Mouse (Mus musculus) retina, embryonic 14.5 days (tissue): ENCODE measurements around the gene Sumf1.

Source experiments
- DNase-seq: peaks from one replicate; pipeline ENCODE4 v3.0.0-alpha.2; 2015; ENCODE audit warnings: low spot score

Sumf1 gene

DNA sequence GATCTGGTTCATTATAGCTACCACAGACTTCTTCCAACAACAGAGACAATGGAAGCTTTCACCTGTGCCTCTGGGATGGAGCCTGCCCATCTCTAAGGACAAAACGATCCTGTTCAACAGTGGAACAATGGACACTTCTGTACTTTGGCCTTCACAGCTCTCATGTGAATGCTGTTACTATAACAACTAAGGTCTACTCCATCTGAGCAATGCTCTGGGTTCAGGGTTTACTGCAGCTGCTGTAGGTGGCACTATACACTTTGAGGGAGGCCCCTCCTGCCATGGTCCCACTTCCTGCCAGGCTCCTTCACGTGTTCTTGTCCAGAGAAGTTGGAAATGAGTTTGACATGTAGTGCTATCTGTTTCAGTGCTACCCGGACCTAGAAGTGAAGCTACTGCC, 36.9 kb downstream of the Sumf1 start:
- no peak for DNase-seq

DNA sequence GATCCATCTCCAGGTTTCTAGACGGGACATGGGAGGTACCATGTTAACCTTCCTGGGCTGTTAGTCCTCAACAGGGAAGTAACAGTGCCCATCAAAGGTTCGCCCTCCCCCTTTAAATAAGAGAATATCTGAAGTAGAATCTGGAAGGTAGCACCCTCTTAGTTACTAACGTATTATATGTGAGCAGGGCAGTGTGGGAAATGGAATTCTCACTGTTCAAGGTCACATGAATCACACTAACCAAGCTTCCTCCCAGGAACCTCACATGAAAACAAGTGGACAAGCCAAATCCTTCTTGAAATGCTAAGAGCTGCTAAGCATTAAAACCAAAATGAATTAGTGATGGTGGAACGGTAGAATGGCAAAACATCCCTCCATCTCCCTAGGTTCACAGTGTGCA, 38.7 kb downstream of the Sumf1 start:
- DNase-seq = no peak

DNA sequence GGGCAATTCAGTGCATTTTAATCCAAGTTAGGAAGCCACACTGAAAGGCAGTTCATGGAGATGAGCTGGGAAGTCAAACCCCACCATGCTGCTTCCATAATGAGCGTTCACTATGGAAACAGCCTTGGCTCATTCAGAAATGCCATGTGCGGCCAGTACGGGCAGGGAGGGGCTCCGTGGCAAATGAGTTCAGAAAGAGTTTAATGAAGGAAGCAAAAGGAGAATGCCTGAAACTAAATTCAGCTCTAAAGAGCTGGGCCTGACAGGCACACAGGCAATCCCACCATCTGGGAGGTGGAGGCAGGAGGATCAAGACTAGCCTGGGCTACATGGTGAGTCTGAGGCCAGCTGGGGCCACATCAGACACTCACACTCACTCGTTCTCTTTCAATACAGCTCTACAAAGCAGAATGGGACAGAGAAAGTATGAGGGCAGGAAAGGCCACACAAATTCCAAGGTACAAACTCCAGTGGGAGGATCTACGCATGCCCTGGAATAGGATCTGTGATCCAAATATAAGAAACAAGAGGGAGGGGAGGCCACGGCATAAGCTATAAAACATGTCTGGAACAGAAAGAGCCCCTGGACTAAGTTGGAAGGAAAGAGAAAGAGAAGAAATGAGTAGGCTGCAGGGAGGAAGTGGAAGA, 39.3 kb downstream of the Sumf1 start:
- peak; percentile 24 for DNase-seq

DNA sequence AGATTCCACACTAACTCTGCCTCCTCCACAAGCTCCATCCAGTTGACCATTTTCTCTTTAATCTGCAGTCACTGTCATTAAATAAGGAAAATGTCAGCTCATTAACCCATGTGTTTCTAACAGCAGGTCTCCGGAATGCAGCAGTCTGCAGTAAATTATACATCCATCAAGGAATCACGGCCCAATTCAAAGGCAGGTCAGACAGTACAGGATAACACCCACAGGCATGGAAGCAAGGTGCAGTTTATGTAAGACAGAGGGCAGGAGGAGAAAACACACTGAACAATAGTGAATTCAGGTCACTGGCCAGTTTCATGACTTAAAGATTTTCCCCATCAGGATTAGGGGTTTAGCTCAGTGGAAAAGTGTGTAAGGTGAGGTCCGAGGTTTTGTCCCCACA, 40.1 kb downstream of the Sumf1 start:
- no peak for DNase-seq

DNA sequence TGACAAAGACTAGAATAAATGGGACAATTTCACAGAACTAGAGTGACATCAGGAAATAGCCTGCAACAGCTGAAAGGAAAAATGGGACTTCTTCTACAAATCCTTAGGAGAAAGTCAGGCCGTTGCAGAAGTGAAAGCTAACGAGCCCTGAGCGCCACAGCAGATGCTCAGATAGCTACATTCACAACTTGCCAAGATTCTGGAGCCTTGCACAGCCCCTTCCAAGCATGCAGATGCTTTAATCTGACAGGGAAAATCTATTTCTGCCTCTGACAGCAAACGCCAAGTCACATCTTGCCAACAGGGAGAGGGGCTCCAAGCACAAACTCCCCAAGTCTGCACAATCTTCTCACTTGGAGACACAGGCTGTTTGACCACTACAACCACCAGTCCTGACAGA, 42.6 kb downstream of the Sumf1 start:
- no peak for DNase-seq

DNA sequence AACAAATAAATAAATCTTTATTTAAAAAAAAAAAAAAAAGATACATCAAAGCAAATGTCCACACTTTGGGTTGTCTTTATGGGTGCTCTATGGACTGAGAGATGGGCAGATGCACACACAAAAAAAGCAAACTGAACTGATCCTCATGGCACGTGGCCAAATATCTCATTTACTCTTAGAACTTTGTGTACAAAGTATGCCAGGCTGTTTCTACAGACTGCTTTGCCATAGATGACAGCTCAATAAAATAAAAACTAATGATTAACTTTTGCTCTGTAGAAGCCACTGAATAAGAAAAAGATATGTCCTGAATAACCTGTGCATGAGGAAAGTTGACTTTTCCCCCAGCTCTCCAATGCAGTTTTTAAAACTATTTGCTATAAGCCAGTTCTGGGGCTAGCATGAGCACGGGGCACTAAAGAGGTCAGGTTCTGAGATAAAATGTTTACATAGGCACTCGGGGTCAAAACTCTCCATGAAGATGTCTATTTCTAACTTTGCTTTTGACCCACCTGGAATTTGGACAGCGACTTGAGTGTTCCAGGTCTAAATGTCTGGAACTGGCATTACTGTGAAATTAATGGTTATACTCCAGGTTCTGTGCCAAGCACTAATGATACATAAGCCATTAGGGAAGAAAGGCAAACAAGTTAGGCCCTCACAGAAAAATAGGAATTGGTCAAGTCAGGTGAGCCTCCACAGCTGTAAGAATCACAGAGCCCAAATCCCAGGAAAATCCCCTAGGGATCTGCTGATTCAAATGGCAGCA, 44.5 kb downstream of the Sumf1 start:
- no peak for DNase-seq

DNA sequence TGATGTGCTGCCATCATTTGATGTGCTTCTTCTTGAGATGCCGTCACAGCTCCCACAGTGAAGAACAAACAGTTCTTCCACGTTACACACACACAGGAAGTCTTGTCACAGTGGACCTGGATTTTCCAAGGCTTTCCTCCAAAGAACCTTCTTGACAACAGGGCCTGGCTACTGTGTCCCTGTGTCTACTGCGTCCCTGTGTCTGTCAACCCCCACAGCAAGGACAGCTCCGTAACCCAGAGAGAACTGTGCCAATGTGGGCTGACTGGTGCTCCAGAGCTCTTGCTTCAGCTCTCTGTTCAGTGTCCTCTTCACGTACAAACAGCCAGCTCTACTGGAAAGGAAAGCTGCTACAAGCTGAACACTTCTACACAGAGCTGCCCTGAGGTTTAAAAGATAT, 48.4 kb downstream of the Sumf1 start:
- no peak for DNase-seq

DNA sequence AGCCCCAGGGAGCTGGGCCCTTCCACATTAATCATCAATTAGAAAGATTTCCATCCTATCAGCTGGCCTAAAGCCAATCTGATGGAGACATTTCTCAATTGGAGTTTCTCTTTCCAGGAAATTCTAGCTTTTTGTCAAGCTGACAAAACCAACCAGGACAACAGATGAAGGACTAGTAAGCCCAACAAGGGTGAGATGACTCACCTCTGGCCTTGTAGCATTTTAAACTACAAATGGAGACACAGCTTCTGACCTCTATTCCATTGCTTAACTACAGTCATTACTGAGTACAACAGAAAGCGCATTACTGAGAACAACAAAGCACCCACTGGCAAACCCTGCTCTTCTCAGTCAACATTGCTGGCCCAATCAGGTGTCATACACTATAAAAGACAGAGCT, 49.1 kb downstream of the Sumf1 start:
- DNase-seq = no peak

DNA sequence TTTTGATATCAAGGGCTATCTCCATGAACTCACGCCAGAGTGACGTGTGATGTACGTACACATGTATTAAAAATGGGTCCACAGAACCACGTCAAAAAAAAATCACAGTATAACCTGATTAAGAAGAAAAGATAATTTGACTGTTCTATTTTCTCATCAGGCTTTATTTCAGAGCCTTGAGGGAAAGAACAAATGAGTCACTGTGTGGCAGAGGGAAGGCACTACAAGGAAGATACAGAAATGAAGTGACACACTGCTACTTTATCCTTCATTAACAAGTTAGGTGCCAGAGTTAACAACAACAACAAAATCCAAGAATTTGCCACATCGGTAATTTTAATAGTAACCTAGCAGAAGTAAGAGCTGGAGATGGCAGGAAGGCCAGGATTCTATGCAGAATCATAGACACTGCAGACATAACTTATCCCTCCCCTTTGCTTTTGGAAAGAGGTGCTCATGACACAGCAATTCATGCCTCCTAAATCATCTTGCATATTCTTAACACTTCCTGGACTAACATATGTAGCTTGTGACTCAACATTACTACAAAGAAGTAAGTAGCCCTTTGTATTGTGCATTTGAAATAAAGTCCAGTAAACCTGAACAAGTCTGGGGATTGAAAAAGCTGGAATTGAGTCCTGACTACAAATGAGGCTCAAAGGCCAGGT, 53.0 kb downstream of the Sumf1 start:
- no peak for DNase-seq

DNA sequence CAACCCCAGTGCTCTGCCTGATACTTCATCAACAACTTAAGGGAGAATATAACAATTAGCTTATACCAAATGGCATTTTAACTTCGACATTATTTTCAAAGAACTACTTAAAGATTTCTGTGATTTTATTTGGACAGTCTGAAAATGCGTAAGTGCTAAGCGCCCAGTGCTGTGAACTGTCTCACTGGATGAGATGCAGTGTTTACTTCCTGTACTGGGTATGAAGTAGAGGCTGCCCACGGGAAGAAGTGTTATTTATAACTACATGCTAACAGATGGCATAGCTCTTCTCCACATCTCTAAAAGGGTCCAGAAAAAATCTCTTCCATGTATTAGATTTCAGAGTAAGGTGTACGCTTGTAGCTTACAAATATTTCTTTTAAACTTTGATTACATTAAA, 54.7 kb downstream of the Sumf1 start:
- DNase-seq = no peak

DNA sequence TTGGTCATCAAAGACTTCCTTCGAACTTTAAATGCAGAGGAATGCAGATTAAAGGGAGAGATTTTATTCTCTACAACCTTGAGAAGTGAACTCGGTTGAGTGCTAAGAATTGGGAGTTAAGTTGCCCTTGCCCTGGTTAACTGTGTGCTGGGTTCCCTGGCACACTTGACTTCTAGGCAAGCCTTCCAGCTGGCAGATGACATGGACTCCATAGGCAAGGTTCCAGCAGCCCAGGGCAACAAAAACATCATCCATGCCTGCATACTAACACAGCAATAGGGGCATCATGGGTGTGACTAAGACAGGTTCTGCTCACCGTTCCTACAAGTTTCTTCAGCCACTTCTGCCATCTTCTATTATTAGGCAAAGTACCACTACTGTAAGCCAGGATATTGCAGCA, 58.8 kb downstream of the Sumf1 start:
- DNase-seq = no peak

DNA sequence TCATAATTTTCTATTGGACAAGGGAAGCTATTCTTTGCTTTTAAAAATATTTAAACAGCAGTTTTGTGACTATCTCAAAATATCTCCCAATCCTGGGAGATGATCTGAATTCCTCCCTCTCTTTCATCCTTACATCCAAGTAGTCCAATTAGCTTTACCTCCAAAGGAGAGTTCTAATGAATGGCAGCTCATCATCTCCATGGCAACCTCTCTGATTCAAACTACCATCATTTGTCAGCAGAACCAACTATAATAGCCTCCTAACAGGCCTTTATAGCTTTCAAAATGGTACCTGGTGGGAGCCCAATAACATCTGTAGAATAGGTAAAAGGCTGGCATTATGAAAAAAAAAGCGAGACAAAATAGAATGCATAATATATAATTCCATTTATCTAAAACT, 59.9 kb downstream of the Sumf1 start:
- no peak for DNase-seq

DNA sequence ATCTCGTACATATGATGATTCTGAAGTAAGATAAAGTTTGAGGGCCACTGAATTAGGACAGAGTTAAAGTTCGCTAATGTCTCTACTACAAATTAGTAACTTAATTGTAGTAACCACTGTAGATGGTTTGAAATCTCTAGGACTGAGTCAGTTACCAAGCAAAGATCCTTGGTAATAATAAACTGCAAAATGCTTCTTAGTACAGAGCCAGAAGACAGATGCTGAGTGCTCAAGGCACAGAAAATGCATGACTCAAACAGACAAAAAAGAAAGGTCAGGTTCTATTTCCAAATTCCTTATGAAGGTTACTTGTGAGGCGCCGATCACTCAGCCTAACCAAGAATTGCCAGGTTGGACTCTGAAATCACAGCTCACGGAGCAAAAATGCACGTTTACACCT, 67.5 kb downstream of the Sumf1 start:
- no peak for DNase-seq

DNA sequence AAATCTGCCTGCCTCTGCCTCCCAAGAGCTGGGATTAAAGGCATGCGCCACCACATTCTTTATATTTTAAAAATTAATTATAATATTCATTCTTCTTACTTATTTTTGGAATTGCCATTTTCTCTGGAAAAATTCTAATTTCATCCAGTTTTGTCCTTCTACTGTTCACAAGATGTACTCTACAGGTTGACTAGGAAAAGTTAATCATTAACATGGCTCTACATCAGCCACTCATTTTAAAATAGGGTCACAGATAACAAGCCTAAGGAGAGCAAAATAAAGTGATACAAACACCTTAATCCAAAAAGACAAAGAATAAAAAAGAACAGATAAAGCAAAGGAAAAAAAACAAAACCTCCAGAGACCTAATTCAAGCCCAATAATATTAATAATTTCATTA, 70.4 kb downstream of the Sumf1 start:
- DNase-seq = no peak

DNA sequence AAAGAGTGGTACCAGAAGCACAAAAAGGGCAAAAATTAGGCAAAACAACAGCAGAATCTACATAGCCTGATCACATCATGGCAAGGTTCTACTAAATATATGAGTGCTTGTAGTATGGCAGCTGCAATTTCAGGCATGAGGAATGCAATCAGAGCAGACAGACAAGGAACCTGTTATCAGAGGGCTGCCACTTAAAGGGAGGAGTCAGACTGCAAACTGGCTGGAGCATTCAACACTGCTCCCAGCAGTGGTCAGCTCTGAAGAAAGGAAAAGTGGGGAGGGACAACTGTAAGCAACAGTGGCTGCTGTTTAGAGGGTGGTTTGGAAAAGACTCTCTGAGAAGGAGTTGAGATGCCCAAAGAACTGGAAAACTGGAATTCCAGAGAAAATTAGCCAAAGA, 73.7 kb downstream of the Sumf1 start:
- DNase-seq = no peak

DNA sequence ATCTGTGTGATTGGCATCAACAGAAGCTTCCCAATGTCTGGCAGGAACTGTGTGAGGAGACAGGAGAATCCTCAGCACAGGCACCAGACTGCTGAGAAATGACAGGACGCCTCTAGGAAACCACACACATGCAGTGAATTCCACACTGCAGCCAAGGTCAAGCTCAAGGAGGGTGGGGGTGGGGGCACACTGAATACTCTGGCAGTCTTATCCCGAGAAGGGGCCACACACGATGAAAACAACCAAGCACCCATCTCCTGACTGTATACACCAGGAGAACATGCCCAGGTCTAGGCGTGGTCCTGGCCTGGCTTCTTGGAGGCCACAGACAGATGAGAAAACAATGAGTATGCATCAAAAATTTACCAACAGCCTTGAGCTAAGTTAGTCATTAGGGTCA, 75.0 kb downstream of the Sumf1 start:
- no peak for DNase-seq

DNA sequence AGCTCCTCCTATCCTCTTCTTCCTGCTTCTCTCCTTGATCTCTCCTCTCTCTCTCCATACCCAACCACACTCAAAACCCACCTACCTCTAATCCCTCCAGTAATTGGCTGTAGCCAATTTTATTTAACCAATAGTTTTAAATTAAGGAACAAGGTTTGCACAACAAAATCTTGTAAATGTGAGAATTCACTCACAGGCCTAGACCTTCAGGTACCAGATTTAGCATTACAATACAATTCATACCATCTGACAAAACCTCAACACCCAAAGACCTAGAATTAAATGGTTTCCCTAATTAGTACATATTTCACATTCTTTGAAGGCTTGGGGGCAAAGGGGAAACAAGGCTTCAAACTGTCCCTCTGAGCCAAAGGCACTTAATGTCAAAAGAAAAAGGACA, 78.0 kb downstream of the Sumf1 start:
- DNase-seq = no peak

DNA sequence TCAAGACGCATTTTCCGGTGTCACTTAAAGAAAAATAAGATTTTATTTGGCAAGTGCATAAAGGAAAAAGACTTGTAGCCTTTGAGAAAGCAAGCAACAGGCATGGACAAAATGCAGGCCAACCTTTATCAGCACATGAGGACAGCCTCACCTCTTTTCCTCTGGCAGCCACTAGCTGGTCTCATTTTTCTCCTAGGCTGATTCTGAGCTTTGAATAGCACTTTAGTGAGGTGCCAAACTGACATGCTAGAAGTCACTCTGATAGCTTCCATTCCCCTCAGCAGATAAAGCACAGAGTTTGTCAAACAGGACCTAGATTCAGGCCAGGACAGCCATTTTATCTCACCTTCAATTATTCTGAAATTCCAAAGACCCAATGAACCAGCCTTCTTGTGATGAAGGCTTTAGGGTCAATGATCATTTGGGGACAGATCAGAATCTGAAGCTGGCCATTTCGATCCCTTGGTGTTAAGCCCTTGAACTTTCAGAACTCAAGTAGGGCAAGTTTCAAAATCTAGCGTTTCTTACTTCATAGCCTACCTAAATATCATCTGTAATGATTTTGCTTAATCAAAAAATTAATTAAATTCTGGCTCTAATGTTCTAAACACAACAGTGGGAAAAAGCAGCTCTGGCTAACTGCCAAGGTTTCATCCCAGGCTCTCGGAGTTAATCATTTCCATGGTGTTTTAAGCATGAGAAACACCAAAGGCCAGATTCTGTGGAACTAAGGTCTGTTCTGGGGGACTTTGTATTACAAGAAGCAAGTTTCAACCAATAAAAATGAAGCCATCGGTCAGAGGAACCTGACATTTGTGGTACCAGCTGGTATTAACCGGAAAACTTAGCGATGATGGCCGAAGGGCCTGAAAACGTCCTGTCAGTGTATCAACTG, 83.2 kb downstream of the Sumf1 start:
- no peak for DNase-seq

DNA sequence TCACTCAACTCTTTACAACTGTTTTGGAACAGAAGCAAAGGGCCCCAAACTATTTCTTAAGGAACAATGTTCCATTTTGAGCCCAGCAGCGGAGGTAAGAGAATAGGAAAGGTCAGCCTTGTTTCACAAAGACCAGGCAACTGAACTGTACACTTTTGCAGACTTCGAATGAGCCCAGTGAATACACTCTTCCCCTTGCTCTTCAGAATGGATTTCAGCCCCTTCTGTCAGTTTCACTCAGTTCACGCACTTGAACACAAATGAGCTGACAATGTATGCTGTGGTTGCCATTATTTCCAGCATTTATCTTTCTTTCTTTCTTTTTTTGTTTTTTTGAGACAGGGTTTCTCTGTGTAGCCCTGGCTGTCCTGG, 86.5 kb downstream of the Sumf1 start:
- DNase-seq = peak; percentile 27

DNA sequence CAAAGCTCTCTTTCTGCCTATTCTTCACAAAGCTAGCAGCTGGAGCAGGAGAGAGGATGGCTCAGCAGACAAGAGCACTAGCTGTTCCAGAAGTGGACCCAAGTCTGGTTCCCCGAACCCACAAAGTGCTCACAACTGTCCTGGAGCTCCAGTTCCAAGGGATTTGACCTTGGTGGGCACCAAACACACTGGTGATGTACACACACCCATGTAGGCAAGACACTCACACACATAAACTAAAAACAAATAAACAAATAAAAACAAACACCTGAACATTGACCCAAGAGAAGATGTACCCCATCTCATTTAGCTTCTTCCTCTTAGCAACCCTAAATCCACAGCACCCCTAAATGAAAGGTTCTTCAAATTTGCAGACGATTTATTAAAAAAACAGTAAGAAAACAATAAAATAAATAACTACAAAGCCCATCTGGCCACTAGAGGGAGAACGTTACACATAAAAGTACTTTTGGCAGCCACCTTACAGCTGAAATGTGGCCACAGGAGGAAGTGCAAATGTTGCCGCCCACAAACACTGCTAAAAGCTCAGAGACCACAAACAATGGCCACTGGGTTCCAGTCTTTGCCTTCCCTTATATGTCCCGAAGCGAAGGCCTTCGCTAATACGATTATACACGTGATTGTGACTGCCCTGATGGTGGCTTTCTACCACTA, 87.1 kb downstream of the Sumf1 start:
- peak; percentile 90 for DNase-seq

DNA sequence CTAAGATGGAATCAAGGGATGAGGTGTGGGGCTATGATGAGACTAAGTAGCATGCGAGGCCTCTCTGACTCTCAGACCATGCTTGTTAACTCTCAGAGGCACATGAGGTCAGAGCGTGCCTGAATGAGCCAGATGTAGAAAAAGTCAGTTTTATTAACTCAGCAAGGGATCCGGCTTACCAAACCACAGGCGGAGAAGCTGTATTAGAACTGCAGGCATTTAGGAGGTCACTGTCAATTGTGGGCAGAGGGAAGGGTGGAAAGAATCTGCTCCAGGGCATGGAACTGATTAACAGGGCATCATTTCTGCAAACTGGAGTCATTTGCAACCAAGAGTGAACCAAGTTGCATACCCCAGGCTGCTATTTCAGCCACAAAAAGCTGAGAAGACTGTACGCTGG, 89.9 kb downstream of the Sumf1 start:
- no peak for DNase-seq

DNA sequence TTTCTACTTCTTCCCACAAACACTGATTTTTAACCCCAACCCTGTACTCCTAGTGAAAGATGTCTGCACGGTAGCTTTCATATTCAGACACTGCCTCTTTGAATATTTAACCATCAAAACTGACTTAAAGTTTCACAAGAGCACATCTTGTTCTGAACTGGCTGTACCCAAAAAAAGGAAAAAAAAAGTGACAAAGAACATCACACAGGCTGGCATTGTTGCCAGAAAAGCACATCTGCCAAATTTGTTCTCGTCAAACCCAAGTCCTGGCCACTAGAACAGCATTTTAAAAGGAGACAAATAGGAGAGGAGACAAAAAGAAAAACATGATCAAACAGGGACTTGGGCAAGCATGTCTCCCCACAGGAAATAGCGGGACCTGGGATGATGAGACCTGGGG, 91.9 kb downstream of the Sumf1 start:
- no peak for DNase-seq
